Mouse (Mus musculus) thymus, postnatal 36 days (tissue): ENCODE measurements around the gene Dtymk.
"Not testable (repeated sequence)": the region's sequence is repeated elsewhere in the genome, so short reads cannot be mapped to it uniquely, and the experiment has no call there.

ENCODE experiments used
- DNase-seq, 2 experiments: peaks; one replicate each; pipeline ENCODE4 v3.0.0; 2022; ENCODE audit warnings: mixed read lengths in 2 of 2

Dtymk gene

GRCm38 (mm10) chr1:93801741-93802238 is at the start of gene Dtymk:
TSS of gene Dtymk (minus strand) at chr1:93801934.
- DNase-seq = peak; percentile 90 to 93

DNA sequence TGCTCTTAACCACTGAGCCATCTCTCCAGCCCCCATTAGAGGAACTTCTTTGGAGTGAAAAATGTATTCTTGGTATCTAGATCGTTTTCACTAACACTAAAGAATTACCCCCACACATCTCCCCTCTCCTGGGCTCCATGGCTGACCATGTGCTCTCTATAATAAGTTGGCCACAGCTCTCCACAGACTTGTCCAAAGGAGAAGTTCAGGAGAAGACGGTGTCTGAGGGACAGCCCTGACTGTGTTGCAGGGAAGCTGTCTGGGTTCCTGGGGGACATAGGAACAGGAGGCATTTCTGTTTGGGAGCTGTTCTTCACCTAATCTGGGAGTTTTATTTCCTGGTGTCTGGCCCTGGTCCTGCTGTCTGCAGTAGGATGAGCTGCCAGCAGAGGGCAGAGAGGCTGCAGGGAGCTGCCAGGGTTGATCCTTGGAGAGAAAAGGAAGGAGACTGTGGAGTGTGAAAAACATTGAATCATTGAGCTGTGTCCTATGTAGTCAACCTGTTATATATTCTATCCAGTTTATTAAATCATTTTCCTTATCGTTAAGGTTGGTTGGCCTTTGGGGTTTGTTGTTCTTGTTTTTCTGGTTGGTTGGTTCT is 44.1 kb upstream of the Dtymk start:
- DNase-seq = not testable (repeated sequence)

- DNase-seq = not testable (repeated sequence)
Observed at GRCm38 (mm10) chr1:93838569-93838968, 36.8 kb upstream of the Dtymk start.

DNA sequence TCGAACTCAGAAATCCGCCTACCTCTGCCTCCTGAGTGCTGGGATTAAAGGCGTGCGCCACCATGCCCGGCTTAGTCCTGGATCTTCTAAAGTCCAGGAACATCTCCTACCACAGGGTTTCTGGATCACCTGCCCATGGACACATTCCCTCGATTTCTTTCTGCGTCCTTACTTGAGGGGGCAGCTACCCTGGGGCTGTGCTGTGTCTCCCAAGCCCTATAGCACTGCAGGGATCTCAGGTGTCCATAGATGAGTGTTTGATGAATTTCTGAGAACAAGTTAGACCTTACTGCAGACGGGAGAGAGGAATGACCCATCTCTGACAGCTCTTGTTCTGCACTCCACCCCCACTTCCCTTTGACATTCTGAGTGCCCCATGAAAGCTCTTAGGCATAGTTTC is 35.6 kb upstream of the Dtymk start:
- DNase-seq = no peak

DNA sequence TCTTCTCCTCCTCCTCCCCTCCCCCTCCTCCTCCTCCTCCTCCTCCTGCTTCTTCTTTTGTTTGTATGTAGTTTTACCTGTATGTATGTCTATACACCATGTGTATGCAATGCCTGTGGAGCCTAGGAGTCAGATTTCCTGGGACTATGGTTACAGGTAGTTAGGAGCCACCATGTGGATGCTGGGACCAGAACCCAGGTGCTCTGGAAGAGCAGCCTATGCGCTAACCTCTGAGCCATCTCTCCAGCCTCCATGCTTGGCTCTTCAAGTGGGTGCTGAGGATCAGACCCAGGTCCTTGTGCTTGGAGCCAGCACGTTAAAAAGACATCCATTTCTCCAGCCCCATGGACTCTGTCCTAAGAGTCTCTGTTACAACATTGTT is 34.8 kb upstream of the Dtymk start:
- DNase-seq = no peak

- no peak for DNase-seq
Observed at GRCm38 (mm10) chr1:93835876-93836531, 34.3 kb upstream of the Dtymk start.

DNA sequence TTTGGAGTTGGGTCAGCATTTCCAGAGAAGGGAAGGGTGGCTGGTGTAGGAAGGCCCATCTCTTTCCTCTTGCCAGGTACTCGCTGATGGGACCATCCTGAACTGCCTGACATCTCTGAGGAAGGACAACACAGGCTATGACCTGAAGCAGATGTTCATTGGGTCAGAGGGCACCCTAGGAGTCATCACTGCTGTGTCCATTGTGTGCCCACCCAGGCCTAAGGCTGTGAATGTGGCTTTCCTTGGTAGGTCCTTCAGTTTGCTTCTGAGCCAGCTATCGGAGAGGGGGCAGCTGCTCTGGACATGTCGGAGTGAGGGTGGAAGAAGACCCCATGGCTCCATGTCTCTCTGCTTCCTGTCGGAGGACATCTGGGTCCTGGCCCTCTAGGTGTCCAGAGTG is 33.5 kb upstream of the Dtymk start:
- no peak for DNase-seq

GRCm38 (mm10) chr1:93834671-93835150 is 33.0 kb upstream of the Dtymk start:
- DNase-seq = no peak

GRCm38 (mm10) chr1:93832754-93833360 is 31.1 kb upstream of the Dtymk start:
- not testable (repeated sequence) for DNase-seq

DNA sequence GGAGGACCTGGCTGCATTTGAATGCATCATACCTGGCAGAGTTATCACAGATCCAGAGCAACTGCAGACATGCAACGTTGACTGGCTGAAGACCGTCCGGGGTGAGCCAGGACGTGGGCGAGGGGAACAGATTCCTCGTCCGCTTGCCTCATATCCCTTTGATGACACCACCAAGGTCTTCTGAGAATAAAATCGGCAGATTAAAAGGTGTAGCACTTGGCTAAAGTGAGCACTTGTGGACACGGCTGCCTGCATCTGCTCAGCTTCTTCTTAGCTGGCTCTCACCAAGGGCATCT is 24.8 kb upstream of the Dtymk start:
- DNase-seq = no peak

DNA sequence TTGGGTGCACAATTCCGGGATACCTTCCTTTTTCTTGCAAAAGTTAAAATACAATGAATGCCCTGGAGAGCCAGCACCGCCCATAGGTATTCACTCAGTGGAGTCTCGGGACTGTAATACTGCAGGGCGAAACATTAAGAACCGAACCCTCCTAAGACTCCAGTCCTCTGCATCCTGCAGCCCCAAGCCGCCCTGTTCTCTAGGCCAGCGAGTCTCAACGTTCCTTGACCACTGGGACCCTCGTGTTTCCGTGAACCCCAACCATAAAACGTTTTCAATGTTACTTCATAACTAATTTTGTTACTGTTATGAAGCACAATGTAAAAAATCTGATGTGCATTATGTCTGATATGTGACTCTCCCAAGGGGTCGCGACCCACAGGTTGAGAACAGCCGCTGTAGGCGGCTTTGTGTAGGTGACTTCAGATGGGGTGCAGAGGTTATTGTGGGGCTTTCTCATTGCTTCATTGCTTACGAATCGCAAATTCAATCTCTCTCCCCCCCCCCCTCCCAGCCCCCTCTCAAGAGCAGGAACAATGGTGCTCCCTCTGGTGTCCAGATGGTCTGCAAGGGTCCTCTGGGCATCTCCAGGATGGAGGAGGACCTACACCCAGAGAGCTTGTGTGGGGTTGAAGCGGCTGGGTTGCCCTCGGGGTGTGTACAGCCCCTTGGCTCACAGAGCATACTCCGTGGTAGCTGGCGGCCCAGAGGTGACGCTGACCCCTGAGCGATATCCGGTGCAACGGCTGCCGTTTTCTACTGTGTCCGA is 24.2 kb upstream of the Dtymk start:
- peak; percentile 18 to 21 for DNase-seq

DNA sequence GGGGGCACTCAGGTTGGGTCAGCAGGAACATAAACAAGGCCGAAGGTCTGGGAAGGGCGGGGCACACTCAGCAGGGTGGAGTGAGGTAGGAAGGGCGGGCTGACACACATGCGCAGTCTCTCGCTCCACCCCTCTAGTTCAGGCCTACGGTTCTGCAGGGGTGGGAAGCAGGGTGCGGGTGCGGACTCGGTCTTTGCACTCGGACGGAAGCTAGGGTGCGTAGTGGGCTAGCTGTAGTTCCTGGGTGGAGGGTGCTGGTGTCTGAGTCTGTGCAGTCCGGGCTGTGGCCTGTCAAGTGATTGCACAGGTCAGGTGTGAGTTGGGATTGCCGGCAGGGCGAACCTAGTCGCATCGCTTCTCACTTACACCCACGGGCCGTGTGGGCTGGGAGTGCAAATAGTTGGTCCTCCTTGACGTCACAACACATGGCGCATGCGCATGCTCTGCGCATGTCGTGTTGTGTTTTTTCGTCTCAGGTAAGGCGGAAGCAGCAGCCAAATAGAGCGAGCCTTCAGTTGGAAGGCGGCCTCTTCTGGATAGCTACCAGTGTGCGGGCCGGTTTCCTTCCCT is 23.5 kb upstream of the Dtymk start:
- peak; percentile 94 to 95 for DNase-seq

DNA sequence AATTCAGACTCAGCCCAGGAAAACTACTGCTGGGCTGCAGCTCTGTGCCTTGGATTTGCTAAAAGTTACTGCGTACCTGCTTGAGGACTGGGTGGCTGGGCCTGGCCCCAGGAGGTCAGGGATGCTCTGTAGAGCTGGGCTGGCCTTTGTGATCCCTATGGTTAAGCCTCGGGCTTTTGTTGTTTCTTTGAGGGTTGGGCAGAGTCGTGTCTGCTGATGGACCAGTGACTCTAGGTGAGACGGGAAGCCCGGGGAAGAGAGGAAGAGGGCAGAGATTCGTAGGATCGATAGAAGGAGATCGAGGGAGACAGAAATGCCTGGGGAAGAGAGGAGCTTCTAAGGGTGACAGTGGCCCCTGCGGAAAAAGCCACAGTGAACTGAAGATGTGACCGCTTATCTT is 22.9 kb upstream of the Dtymk start, which contains the start of gene D2hgdh:
TSS of gene D2hgdh (plus strand) at position 301 of the 400 bp plus-strand sequence.
- DNase-seq = no peak

- no peak for DNase-seq
Observed at GRCm38 (mm10) chr1:93823796-93824495, 22.2 kb upstream of the Dtymk start.

- no peak for DNase-seq
Observed at GRCm38 (mm10) chr1:93818722-93819121, 17.0 kb upstream of the Dtymk start.

DNA sequence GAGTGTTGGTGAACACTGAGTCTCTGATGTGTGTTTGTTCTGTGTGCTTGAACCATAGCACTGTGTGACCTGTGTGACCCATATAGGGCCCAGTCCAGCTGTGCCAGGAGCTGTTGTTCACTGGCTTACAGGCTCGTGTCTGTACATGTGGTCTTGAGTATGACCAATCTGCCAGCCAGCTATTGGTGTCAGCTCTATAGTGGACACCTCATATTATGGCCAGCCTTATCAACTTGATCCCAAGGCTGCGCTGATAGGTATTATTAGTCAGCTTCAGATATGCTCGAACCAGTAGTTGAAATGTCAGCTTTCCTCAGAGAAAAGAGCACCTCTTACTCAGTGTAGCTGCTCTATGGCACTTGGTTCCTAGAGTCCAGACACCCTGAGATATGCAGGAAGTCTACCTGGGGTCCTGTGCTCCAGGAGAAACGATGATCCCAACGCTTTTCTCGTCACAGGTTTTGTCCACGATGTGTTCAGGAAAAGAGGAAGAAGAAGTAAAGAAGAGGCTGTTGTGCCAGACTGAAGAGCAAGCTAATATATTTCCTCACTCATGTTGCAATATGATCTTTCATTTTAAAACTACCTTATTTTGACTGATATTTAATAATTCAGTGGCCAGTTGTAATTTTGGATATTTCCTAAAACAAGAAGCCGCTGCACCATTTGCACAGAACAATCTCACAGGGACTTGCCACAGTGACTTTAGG is 16.2 kb upstream of the Dtymk start:
- no peak for DNase-seq

DNA sequence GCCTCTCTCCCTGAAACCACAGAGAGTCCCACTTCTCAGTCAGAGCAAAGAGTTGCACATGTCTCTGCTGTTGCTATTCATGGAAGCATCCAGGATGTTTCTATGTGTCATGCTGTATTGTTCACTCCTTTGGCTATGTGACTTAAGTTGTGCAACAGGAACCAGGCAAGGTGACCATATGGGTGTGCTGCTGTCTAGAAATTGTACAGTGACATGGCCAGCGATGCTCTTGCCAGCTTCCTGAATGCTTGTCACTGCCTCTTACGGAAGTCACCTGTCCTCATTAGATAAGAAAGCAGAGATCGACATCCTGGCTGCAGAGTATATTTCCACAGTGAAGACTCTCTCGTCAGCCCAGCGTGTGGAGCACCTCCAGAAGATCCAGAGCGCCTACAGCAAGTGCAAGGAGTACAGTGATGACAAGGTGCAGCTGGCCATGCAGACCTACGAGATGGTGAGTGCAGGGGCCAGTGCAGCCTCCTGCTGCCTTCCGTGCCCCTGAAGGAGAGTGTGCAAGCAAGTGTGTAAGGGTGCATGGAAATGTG is 9.8 kb upstream of the Dtymk start:
- DNase-seq = no peak

GRCm38 (mm10) chr1:93810011-93810410 is 8.3 kb upstream of the Dtymk start:
- DNase-seq = no peak

DNA sequence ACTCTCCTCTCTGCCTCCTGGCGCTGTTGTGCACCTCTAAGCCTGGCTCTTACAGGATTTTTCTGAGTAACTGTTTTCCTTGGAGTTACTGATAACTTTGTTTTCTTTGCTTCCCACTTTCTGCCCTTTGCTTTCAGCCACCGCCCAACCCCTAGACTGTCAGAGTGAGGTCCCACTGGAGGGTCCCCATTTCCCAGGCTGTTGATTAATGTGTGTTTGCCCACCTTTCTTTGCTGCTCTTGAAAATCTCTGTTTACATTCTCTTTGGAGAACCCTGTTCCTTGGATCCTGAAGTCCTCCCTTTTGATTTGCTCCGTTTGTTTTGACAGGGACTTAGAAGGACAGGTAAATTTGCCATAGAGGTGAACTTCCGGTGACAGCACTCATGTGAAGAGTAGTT is 7.1 kb upstream of the Dtymk start:
- DNase-seq = no peak

DNA sequence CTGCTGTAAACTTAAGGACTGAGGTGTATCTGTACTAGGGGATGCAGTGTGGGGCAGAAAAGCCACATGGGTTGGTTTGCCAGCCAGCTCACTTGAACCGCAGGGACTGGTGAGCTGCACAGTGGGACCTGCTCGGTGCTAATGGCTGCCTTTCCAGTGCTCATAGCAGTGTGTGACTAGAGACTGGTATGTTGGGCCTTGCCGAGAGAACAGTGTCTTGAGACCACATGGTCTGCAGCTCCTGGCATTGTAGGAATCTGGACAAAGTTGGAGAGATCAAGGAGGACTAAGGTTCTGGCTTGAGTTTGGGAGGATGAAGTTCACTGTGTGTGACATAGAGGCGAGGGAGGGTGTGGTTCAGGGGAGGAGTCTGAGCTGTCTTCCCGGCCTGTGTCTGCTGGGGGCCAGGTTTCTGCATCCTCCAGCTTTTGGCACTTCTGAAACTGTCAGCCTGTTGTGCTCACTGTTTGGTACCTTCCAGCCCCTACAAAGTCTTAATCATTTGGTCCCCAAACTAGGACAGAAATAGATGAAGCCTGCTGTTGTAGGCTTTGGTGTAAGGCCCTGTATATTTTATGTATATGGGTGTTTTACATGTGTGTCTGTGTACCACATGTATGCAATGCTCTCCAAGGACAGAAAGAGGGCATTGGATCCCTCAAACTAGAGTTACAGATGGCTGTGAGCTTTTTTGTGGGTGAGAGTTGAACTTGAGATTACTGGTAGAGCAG is 3.7 kb upstream of the Dtymk start:
- DNase-seq = no peak

GRCm38 (mm10) chr1:93804818-93805217 is 3.1 kb upstream of the Dtymk start:
- no peak for DNase-seq
